Mouse (Mus musculus) embryonic fibroblast, embryonic 13.5 days (primary cell): Measurements from ENCODE around the gene H2-DMb1. TPM values are rescaled to one million over a fixed set of nuclear protein-coding genes. Genes with fewer than 3 reads are reported as not detected.
"Not testable (repeated sequence)": the region's sequence is repeated elsewhere in the genome, so short reads cannot be mapped to it uniquely, and the experiment has no call there.

Experiments used
- H3K27ac ChIP-seq: 2 replicates; pipeline ENCODE4 v1.5.1; 2012; ENCODE audit warnings: low read length, control low read depth, inconsistent platforms; ENCODE audit not compliant: insufficient read depth
- H3K4me1 ChIP-seq: 2 replicates; pipeline ENCODE4 v1.6.1; 2011; ENCODE audit warnings: low read length; ENCODE audit not compliant: control insufficient read depth, insufficient read depth
- H3K4me3 ChIP-seq: 2 replicates; pipeline ENCODE4 v1.5.1; 2011; ENCODE audit warnings: mild to moderate bottlenecking, control low read depth, low read length; ENCODE audit not compliant: insufficient read depth
- CTCF ChIP-seq: IDR thresholded peaks from 2 replicates; pipeline ENCODE4 v1.5.1; 2011; ENCODE audit warnings: mild to moderate bottlenecking, control low read depth, low read length, moderate library complexity, borderline replicate concordance; ENCODE audit not compliant: insufficient read depth
- POLR2A ChIP-seq: IDR thresholded peaks from 2 replicates; pipeline ENCODE4 v1.6.1; 2011; ENCODE audit warnings: low read depth, mild to moderate bottlenecking, control low read depth, low read length, moderate library complexity
- polyA plus RNA-seq: library from polyadenylated mRNA; stranded (reverse); fragments of >200 nt; gene quantifications from 2 replicates; pipeline ENCODE4 v1.2.4, GENCODE M21; 2011; ENCODE audit warnings: low read depth; ENCODE audit not compliant: missing spikeins, insufficient read length

The H2-DMb1 gene
- polyA plus RNA-seq, 1 experiment: 2.4 TPM

DNA sequence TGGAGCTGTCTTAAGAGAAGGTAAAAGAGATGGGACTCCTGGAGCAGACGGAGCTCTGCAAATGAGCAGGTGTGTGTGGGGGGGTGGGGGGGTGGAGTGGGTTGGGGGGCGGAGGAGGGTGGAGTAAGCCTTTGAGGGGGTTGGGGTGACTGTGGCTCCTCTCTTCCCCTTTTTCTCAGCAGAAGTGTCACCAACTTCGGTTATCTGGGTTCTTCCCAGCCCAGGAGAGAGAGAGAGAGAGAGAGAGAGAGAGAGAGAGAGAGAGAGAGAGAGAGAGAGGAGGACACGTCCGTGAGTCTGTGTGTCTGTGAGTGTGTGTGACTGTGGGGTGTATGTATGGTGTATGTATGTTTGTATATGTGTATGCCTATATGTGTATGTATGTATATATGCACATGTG is 9.4 kb upstream of the H2-DMb1 start:
- TF ChIP-seq CTCF (no peak), POLR2A (no peak)
- Histone ChIP-seq H3K4me1 (peaks cover 5% of the 10 kb centered on the region; the same call in 1 of the 2 replicates), H3K4me3 (no peak overlapping the region), H3K27ac (no peak overlapping the region)

DNA sequence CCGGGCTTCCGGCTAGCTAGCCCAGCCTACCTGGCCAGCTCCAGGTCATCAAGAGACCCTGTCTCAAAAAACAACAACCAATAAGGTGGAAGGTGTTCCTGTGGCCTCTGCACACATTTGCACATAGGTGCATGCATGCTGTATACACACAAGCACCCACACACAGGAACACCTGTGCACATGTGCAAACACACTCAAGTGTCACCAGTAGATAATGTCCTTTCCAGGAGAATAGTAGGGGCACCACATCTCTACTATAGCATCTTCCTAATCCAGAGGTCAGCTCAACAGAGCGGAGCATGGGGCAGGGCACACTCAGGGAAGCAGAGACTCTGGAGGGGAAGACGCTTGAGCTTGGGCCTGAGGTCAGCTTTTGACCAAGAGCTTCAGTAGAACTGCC is 8.7 kb upstream of the H2-DMb1 start:
- H3K4me3 ChIP-seq, H3K4me1 ChIP-seq, H3K27ac ChIP-seq: not testable (repeated sequence)

DNA sequence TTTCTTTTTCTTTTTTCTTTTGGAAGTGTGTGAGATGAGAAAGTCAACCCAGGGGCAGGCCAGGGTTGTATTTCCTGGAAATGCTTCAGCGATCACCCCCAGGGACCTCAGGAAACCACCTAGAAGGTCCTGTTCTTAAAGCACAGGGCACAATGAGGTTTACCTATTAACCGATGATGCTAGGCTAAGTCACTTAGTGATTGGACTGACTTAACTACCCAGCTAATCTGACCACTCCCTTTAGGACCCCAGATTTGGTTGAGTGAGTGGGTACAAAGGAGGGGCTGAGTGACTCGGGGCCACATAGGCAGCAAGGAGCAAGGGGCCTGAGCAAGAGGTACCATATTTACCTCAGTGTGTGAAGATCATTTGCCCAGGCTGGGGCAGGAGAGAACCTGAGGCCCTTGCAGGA is 7.9 kb upstream of the H2-DMb1 start:
- H3K27ac ChIP-seq: no peak overlapping the region
- H3K4me3 ChIP-seq: no peak overlapping the region
- TF ChIP-seq POLR2A (no peak), CTCF (no peak)
- H3K4me1 ChIP-seq: peaks cover 1% of the 10 kb centered on the region; the same call in 1 of the 2 replicates

DNA sequence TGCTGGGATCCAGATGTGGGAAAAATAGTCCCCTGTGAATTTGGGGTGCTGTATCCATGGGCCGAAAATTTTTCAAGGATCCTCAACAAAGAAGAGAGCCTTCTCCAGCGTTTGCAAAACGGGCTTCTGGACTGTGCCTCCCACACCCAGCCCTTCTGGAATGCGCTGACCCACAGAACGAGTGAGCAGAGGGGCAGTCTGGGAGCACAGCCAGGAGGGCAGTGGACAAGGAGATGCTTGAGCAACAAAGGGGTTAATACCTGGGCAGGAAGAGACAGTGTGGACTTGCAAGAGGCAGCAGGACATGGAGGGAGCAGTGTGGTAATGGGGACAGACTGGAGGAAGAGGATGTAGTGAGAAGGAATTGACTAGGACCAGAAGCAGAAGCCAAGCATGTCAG is 2.7 kb downstream of the H2-DMb1 start:
- TF ChIP-seq POLR2A: no peak
- no peak for TF ChIP-seq CTCF
- Histone ChIP-seq H3K27ac (no peak overlapping the region), H3K4me1 (no peaks in the 10 kb centered on the region), H3K4me3 (no peak overlapping the region)

DNA sequence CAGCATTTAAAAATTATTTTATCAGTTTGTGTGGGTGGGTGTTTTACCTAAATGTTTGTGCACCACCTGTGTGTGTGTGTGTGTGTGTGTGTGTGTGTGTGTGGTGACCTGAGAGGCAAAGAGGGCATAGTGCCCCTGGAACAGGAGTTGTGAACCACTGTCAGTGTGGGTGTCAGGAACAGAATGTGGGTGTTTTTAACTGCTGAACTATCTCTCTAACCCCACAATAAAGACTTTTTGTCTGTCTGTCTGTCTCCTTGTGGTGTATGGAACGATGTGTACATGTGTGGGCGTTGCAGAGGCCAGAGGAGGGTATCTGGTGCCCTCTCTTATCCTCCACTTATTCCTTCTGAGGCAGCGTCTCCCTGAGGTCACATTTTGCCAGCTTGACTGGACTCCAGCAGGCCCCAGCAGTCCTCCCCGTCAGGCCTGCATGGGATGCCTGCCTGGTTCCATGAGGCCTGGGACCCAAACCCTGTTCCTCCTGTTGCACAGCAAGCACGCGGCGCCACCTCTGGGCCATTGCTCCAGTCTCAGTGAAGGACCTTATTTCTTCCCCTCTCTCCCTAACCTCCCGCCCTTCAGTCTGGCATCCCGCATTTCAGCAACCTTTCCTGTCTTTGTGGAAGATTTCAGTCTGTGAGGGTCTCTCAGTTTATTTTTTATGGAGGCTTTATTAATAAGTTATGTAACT is 11.5 kb downstream of the H2-DMb1 start:
- H3K27ac ChIP-seq: no peak overlapping the region
- no peaks in the 10 kb centered on the region for H3K4me1 ChIP-seq
- no peak overlapping the region for H3K4me3 ChIP-seq
- TF ChIP-seq POLR2A: no peak
- TF ChIP-seq CTCF: peak; percentile 61; the same call in 1 of the 2 replicates

DNA sequence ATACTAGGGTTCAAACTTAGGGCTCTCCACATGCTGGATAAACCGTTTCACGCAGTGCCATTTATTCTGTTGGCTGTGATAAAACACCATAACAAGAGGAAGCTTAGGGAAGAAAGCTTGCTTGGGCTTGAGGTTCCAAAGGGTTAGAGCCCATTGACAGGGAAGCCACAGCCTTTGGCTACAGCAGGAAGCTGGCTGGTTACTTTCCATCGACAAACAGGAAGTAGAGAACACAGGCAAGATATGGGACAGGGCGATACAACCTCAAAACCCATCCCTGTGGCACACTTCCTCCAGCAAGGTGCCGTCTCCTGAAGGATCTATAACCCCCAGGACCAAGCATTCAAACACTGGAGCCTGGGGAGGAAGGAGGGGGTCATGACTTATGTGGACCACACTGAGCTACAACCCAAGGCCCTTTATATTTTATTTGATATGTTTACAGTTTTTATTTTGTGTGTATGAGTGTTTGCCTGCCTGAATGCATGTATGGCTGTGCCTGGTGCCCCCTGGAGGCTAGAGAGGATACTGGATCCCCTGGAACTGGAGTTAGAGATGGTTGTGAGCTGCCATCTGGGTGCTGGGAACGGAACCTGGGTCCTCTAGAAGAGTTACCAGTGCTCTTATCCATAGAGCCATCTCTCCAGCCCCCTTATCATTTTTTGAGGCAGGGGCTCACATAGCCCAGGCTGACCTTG is 12.3 kb downstream of the H2-DMb1 start:
- Histone ChIP-seq H3K4me1 (no peaks in the 10 kb centered on the region), H3K4me3 (no peak overlapping the region), H3K27ac (no peak overlapping the region)
- TF ChIP-seq POLR2A (no peak), CTCF (no peak)

DNA sequence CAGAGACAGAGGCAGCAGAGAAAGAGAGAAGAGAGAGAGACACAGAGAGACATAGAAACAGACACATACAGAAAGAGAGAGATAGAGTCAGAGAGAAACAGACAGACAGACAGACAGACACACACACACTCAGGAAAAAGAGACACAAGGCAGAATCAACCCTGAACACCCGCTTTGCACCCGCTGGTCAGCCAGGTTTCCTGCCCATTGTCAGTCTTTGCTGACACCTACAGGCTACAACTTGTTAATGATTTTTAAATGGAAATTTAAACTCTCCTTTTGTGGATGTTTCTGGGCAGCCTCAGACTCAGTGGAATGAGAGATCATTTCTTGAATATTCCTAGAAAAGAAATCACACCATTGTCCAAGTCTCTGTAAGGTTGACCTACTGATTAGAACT is 16.4 kb downstream of the H2-DMb1 start:
- peak; percentile 48; the same call in 1 of the 2 replicates for TF ChIP-seq CTCF
- TF ChIP-seq POLR2A: no peak
- H3K4me3 ChIP-seq: no peak overlapping the region
- H3K27ac ChIP-seq: no peak overlapping the region
- no peaks in the 10 kb centered on the region for H3K4me1 ChIP-seq

DNA sequence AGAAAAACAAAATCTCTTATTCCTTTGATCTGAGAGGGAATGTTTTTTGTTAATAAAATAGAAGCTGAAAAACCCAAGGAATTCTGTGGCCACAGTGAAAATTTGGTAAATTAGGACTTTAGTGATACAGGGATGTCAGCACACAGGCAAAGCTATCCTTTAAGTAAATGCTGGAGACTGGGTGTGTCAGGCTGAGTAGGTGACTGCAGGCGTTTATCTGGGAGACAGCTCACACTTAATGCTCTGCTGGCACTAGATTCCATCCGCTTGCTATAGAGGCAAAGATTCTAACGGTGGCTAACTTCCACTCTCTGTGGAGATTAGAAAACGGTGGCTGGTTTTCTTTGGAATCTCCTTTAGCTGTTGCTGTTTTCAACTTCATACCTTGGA is 17.6 kb downstream of the H2-DMb1 start:
- Histone ChIP-seq H3K27ac (no peak overlapping the region), H3K4me1 (no peaks in the 10 kb centered on the region), H3K4me3 (no peak overlapping the region)
- TF ChIP-seq POLR2A: no peak
- TF ChIP-seq CTCF: no peak

DNA sequence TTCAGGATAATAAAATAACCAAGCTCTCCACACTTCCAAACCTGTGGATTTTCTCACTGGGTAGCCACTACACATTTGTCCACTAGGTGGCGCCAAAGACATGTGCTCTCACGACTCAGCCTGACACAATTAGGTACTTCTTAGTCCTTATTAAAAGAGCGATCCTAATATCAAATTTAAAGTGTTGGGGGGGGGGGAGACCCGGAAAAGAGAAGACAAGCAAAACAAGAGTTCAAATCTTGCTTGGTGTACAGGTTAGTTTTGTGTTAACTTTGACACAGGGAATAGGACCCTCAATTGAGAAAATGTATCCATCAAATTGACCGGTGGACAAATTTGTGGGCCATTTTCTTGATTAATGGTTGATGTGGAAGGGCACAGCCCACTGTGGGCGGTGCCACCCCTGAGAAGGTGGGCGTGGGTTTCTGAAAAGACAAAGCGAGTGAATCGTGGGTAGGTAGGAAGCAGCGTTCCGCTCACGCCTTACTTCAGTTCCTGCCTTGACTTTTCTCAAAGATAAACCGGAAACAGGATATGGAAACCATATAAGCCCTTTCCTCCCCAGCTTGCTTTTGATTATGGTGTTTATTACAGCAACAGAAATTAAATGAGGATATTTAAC is 18.1 kb downstream of the H2-DMb1 start:
- TF ChIP-seq POLR2A (no peak), CTCF (peak; percentile 82; the same call in 1 of the 2 replicates)
- no peaks in the 10 kb centered on the region for H3K4me1 ChIP-seq
- H3K27ac ChIP-seq: no peak overlapping the region
- no peak overlapping the region for H3K4me3 ChIP-seq

DNA sequence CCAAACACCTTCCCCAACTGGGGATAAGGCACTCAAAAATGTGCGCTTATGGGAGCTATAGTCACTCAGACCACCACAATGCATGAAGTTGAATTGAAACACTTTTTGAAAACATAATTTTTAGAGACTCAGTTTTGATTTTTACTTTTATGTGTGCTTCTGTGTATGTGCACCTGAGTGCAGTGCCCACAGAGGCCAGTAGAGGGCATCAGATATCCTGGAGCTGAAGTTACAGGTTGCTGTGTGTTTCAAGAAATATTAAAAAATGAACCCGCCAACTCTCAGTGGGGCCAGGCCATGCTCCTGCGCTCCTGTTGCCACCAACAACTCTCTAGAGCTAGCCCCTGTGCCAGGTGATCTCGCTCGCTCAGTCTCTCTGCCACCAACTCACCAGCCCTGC is 19.7 kb downstream of the H2-DMb1 start:
- TF ChIP-seq CTCF: no peak
- no peak for TF ChIP-seq POLR2A
- Histone ChIP-seq H3K4me3 (no peak overlapping the region), H3K4me1 (no peaks in the 10 kb centered on the region)

More for the DNA sequence above, 19.7 kb downstream of the H2-DMb1 start:
- no peak overlapping the region for H3K27ac ChIP-seq
